Mouse (Mus musculus): Measurements from ENCODE around the gene Tmem14a. TPM values are rescaled to one million over a fixed set of nuclear protein-coding genes. Genes with fewer than 3 reads are reported as not detected.
A peak's percentile ranks its signal among the peaks of the same experiment; 100 is the strongest.
"Not testable (repeated sequence)": the region's sequence is repeated elsewhere in the genome, so short reads cannot be mapped to it uniquely, and the experiment has no call there.

The Tmem14a gene
- polyA plus RNA-seq (2012; rRNA removed): 1.2 and 1.3 TPM in 2 replicates

DNA sequence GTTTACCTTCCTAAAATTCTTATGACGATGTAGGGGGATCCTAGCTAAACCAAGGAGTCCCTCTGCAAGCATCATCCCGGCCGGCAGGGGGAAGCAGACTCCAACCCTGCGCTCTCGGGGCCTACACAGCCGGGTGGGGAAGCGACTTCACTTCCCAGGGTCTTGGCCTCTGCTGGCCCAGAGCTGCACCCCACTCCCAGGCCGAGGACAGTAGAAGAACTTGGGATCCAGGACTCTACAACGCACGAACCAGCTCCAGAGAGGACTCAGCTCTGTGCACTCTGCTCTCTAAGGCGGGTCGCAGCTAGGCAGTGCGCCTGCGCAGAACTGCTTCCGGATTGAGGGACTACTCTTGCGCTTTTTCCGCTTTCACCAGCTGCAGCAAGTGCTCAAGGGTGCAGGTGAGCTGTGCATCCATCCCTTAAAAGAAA is at the start of gene Tmem14a:
Gene Tmem14a, plus strand, starts transcription at position 87 of the 431 bp plus-strand sequence.
- peak within 1 kb of the TSS; percentile 93 for H3K27ac ChIP-seq (ENCODE audit: insufficient read depth, low read length)
- H3K4me1 ChIP-seq (ENCODE audit: control insufficient read depth, insufficient read depth, insufficient read length): no peaks in the 10 kb centered on the region
- peak; percentile 79 to 88 for DNase-seq (ENCODE audit: low read depth in 1 of 2, low spot score in 2 of 2)
- WGBS: under 1% methylated on average over 17 of the region's 17 CpGs
- TF ChIP-seq CTCF (IDR thresholded peaks at IDR 0.05; ENCODE audit: extremely low read depth, insufficient read depth, insufficient read length, insufficient replicate concordance) (peak; percentile 90), POLR2A (IDR thresholded peaks at IDR 0.05; ENCODE audit: low read depth, low read length) (peak; percentile 64)
- no peaks in the 10 kb centered on the region for H3K27me3 ChIP-seq (ENCODE audit: control insufficient read depth, insufficient read depth, low read length)
- H3K4me3 ChIP-seq (ENCODE audit: extremely low read depth, insufficient read depth, insufficient read length): peak within 1 kb of the TSS; percentile 92
- no peaks in the 10 kb centered on the region for H3K36me3 ChIP-seq (ENCODE audit: control insufficient read depth, insufficient read depth, low read length)

DNA sequence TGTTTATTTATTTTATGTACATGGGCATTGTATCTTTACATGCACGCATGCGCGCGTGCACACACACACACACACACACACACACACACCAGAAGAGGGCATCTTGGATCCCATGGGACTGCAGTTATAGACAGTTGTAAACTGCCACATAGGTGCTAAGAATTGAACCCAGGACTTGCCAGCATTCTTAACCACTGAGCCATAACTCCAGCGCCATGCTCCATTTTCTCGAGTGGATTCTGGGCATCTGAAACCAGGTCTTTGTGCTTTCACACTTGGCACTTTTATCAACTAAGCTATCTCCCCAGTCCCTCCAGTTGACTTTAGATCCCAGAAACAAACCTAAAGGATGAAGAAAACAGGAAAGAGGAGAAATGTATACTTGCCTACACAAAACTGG is 33.2 kb upstream of the Tmem14a start:
- no peak for DNase-seq (ENCODE audit: low read depth in 1 of 2, low spot score in 2 of 2)
- Histone ChIP-seq H3K4me3 (ENCODE audit: extremely low read depth, insufficient read depth, insufficient read length) (no peak overlapping the region), H3K36me3 (ENCODE audit: control insufficient read depth, insufficient read depth, low read length) (no peaks in the 10 kb centered on the region), H3K4me1 (ENCODE audit: control insufficient read depth, insufficient read depth, insufficient read length) (no peaks in the 10 kb centered on the region), H3K27me3 (ENCODE audit: control insufficient read depth, insufficient read depth, low read length) (no peaks in the 10 kb centered on the region), H3K27ac (ENCODE audit: insufficient read depth, low read length) (no peak overlapping the region)
- TF ChIP-seq CTCF (IDR thresholded peaks at IDR 0.05; ENCODE audit: extremely low read depth, insufficient read depth, insufficient read length, insufficient replicate concordance): no peak
- no peak for TF ChIP-seq POLR2A (IDR thresholded peaks at IDR 0.05; ENCODE audit: low read depth, low read length)
- 93% methylated on average over 6 of the region's 6 CpGs for WGBS

GRCm38 (mm10) chr1:21206241-21206640 is 12.1 kb upstream of the Tmem14a start:
- Histone ChIP-seq H3K27me3 (ENCODE audit: control insufficient read depth, insufficient read depth, low read length) (no peaks in the 10 kb centered on the region), H3K36me3 (ENCODE audit: control insufficient read depth, insufficient read depth, low read length) (no peaks in the 10 kb centered on the region), H3K4me1 (ENCODE audit: control insufficient read depth, insufficient read depth, insufficient read length) (no peaks in the 10 kb centered on the region), H3K27ac (ENCODE audit: insufficient read depth, low read length) (no peak overlapping the region), H3K4me3 (ENCODE audit: extremely low read depth, insufficient read depth, insufficient read length) (no peak overlapping the region)
- WGBS: 94% methylated on average over 1 of the region's 1 CpGs
- TF ChIP-seq POLR2A (IDR thresholded peaks at IDR 0.05; ENCODE audit: low read depth, low read length): no peak
- no peak for TF ChIP-seq CTCF (IDR thresholded peaks at IDR 0.05; ENCODE audit: extremely low read depth, insufficient read depth, insufficient read length, insufficient replicate concordance)
- DNase-seq (ENCODE audit: low read depth in 1 of 2, low spot score in 2 of 2): no peak

- not testable (repeated sequence) for H3K27ac ChIP-seq (ENCODE audit: insufficient read depth, low read length); DNase-seq (ENCODE audit: low read depth in 1 of 2, low spot score in 2 of 2); H3K36me3 ChIP-seq (ENCODE audit: control insufficient read depth, insufficient read depth, low read length); H3K4me1 ChIP-seq (ENCODE audit: control insufficient read depth, insufficient read depth, insufficient read length); H3K4me3 ChIP-seq (ENCODE audit: extremely low read depth, insufficient read depth, insufficient read length); H3K27me3 ChIP-seq (ENCODE audit: control insufficient read depth, insufficient read depth, low read length)
- 20% methylated on average over 3 of the region's 3 CpGs for WGBS
Measured at GRCm38 (mm10) chr1:21213537-21213936, 4.8 kb upstream of the Tmem14a start.

DNA sequence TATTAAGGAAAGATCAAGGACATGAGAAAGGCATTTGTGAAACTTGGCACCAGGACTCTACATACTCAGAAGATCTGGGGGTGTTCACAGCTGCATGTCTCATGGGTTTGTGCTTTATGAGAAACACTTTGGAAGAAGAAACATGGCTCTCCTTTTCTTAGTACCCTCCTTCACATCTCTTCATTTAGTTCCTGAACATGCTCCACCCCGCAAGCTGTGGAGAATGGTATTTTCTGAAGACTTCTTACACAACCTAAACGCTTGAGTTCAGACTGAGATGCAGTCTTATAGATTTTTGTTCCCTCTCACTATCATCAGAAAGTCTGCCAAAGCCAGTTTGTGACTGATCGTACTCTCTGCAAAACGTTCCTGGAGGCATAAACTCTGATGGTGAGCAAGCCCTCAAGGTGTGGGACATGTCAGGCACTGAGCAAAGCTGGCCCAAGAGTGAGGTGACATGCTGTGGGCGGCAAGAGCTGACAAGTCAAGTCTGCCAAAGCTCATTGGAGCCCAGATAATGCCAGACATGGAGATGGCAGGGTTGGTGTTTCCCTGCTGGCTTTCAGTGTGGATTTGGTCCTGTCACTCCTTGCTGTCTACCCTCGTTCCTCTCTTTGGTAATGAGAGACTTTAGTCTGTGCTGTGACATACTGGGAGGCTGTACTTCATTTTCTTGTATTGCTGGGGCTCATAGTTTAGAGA is 4.2 kb upstream of the Tmem14a start:
- not testable (repeated sequence) for DNase-seq (ENCODE audit: low read depth in 1 of 2, low spot score in 2 of 2); H3K27me3 ChIP-seq (ENCODE audit: control insufficient read depth, insufficient read depth, low read length); H3K36me3 ChIP-seq (ENCODE audit: control insufficient read depth, insufficient read depth, low read length); H3K27ac ChIP-seq (ENCODE audit: insufficient read depth, low read length); H3K4me1 ChIP-seq (ENCODE audit: control insufficient read depth, insufficient read depth, insufficient read length); H3K4me3 ChIP-seq (ENCODE audit: extremely low read depth, insufficient read depth, insufficient read length)
- WGBS: 82% methylated on average over 6 of the region's 6 CpGs

GRCm38 (mm10) chr1:21227756-21228395 is 9.5 kb downstream of the Tmem14a start:
- no peak for DNase-seq (ENCODE audit: low read depth in 1 of 2, low spot score in 2 of 2)
- WGBS: 91% methylated on average over 6 of the region's 6 CpGs

GRCm38 (mm10) chr1:21228740-21229722 is 10.7 kb downstream of the Tmem14a start:
- 92% methylated on average over 15 of the region's 15 CpGs for WGBS
- not testable (repeated sequence) for H3K4me1 ChIP-seq (ENCODE audit: control insufficient read depth, insufficient read depth, insufficient read length); DNase-seq (ENCODE audit: low read depth in 1 of 2, low spot score in 2 of 2); H3K36me3 ChIP-seq (ENCODE audit: control insufficient read depth, insufficient read depth, low read length); H3K27me3 ChIP-seq (ENCODE audit: control insufficient read depth, insufficient read depth, low read length); H3K4me3 ChIP-seq (ENCODE audit: extremely low read depth, insufficient read depth, insufficient read length); H3K27ac ChIP-seq (ENCODE audit: insufficient read depth, low read length)

More at GRCm38 (mm10) chr1:21227756-21228395, 9.5 kb downstream of the Tmem14a start:
- H3K4me1 ChIP-seq (ENCODE audit: control insufficient read depth, insufficient read depth, insufficient read length): no peaks in the 10 kb centered on the region
- H3K36me3 ChIP-seq (ENCODE audit: control insufficient read depth, insufficient read depth, low read length): no peaks in the 10 kb centered on the region
- no peak overlapping the region for H3K27ac ChIP-seq (ENCODE audit: insufficient read depth, low read length)
- no peak overlapping the region for H3K4me3 ChIP-seq (ENCODE audit: extremely low read depth, insufficient read depth, insufficient read length)
- H3K27me3 ChIP-seq (ENCODE audit: control insufficient read depth, insufficient read depth, low read length): no peaks in the 10 kb centered on the region
- no peak for TF ChIP-seq CTCF (IDR thresholded peaks at IDR 0.05; ENCODE audit: extremely low read depth, insufficient read depth, insufficient read length, insufficient replicate concordance)
